Mouse (Mus musculus) liver, embryonic 12.5 days (tissue): Measurements from ENCODE around the gene Rtl6. TPM values are rescaled to one million over a fixed set of nuclear protein-coding genes. Genes with fewer than 3 reads are reported as not detected.

Source experiments
- ATAC-seq: fragments of 200-750 bp; cut with Nextera tagmentation; 2 replicates; pipeline ENCODE4 v1.8.0; 2017; ENCODE audit warnings: moderate number of reproducible peaks, mild to moderate bottlenecking, moderate library complexity
- H3K27ac ChIP-seq: fragments of 300-500 bp; sonication (generic); 2 replicates; pipeline ENCODE4 v1.5.1; 2016; ENCODE audit warnings: mild to moderate bottlenecking
- H3K27me3 ChIP-seq: fragments of 300-500 bp; sonication (generic); replicated peaks from 2 replicates; pipeline ENCODE4 v1.6.1; 2016; ENCODE audit warnings: mild to moderate bottlenecking, moderate library complexity
- H3K36me3 ChIP-seq: fragments of 300-500 bp; sonication (generic); 2 replicates; pipeline ENCODE4 v1.6.1; 2016; ENCODE audit warnings: mild to moderate bottlenecking, moderate library complexity
- H3K4me1 ChIP-seq: fragments of 300-500 bp; sonication (generic); 2 replicates; pipeline ENCODE4 v1.6.1; 2016
- H3K4me2 ChIP-seq: fragments of 300-500 bp; sonication (generic); 2 replicates; pipeline ENCODE4 v1.6.1; 2016; ENCODE audit warnings: mild to moderate bottlenecking, moderate library complexity
- H3K4me3 ChIP-seq: fragments of 300-500 bp; sonication (generic); 2 replicates; pipeline ENCODE4 v1.5.1; 2016; ENCODE audit warnings: mild to moderate bottlenecking, moderate library complexity
- H3K9ac ChIP-seq: fragments of 300-500 bp; sonication (generic); 2 replicates; pipeline ENCODE4 v1.6.1; 2016; ENCODE audit warnings: mild to moderate bottlenecking, moderate library complexity
- H3K9me3 ChIP-seq: fragments of 300-500 bp; sonication (generic); replicated peaks from 2 replicates; pipeline ENCODE4 v1.6.1; 2016; ENCODE audit warnings: mild to moderate bottlenecking, moderate library complexity
- WGBS: fragments of 180-500 bp; shearing (Covaris S2); methylation state at CpG from one replicate; pipeline ENCODE4 v1.1.7; 2016; ENCODE audit not compliant: insufficient replicate concordance; 5-methylcytosine and 5-hydroxymethylcytosine counted together
- polyA plus RNA-seq: library from polyadenylated mRNA; unstranded; fragments of >200 nt; fragmentation: Nextera tagmentation; extraction: Ambion mirVana; gene quantifications from 2 replicates; pipeline ENCODE4 v1.2.1, GENCODE M21; 2016

The Rtl6 gene
- polyA plus RNA-seq, 1 experiment from 2014 or later = 2.1 TPM

DNA sequence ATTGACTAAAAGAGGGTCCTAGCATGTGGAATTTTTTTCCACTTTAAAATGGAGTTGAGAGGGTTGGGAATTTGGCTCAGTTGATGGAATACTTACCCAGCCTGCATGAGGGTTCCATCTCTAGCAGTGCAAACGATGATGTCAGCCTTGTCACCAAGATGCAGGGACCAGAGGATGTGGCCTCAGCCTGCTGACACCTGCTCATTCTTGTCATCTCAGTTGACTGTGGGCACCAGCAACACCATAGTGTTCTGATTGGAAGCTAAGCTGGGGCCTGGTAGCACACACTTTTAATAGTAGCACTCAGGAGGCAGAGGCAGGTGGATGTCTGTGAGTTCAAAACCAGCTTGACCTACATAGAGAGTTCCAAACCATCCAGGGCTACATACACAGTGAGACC, 21.0 kb upstream of the Rtl6 start:
- no peak overlapping the region for H3K4me2 ChIP-seq
- no peaks in the 10 kb centered on the region for H3K36me3 ChIP-seq
- no peak for ATAC-seq
- H3K27ac ChIP-seq = no peak overlapping the region
- no peaks in the 10 kb centered on the region for H3K4me1 ChIP-seq
- no peak overlapping the region for H3K9ac ChIP-seq
- no peaks in the 10 kb centered on the region for H3K9me3 ChIP-seq
- WGBS = 44% methylated on average over 1 of the region's 1 CpGs
- no peak overlapping the region for H3K4me3 ChIP-seq
- no peaks in the 10 kb centered on the region for H3K27me3 ChIP-seq

DNA sequence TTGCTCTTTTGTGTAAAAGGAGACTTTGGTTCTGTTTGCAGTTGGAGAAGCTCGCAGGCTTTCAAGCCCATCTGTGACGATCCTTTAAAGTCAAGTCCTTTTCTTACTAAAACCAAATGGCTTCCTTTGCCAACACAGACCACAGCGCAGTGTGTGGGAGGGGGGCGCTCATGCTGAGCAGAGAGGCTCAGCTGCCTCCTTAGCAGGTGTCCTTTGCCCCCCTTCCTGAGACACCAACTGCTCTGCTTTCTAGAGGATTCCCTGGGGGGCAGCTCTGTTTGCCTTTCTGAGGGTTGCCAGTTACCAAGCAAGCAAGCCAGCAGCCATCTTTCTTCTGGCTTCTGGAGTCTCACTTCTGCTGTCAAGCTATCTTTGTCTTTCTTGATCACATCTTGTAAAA, 19.4 kb upstream of the Rtl6 start:
- no peak overlapping the region for H3K9ac ChIP-seq
- no peak overlapping the region for H3K4me3 ChIP-seq
- no peaks in the 10 kb centered on the region for H3K27me3 ChIP-seq
- no peaks in the 10 kb centered on the region for H3K36me3 ChIP-seq
- WGBS = 39% methylated on average over 4 of the region's 4 CpGs
- H3K4me2 ChIP-seq = no peak overlapping the region
- no peak overlapping the region for H3K27ac ChIP-seq
- H3K9me3 ChIP-seq = no peaks in the 10 kb centered on the region
- no peaks in the 10 kb centered on the region for H3K4me1 ChIP-seq
- ATAC-seq = no peak

DNA sequence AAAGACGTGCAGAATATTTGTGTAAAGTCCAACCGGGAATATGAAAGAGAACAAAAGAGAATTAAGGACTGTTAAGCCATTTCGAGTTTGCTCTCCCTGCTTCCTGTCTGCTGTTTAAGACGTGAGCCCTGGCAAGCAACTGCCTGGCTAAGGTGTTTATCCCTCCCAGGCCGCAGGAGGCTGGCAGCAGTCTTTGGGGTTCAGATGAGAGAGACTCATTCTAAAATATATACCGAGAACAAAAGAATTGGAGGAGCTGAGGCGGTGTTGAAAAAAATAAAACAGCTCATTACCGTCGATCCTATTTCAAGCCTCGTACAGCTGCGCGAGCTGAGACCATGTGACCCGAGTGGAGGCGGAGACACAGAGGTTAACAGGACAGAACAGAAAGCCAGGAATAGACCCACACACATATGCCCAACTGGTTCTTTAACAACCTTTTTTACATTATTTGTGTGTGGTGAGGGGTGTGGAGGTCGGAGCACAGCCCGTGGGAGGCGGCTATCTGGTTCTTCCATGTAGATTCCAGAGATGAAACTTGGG, 9.0 kb upstream of the Rtl6 start:
- Histone ChIP-seq H3K27ac (no peak overlapping the region), H3K36me3 (no peaks in the 10 kb centered on the region), H3K4me1 (no peaks in the 10 kb centered on the region), H3K4me2 (no peak overlapping the region), H3K4me3 (no peak overlapping the region), H3K9me3 (no peaks in the 10 kb centered on the region), H3K9ac (no peak overlapping the region), H3K27me3 (no peaks in the 10 kb centered on the region)
- 54% methylated on average over 17 of the region's 17 CpGs for WGBS
- ATAC-seq = no peak

DNA sequence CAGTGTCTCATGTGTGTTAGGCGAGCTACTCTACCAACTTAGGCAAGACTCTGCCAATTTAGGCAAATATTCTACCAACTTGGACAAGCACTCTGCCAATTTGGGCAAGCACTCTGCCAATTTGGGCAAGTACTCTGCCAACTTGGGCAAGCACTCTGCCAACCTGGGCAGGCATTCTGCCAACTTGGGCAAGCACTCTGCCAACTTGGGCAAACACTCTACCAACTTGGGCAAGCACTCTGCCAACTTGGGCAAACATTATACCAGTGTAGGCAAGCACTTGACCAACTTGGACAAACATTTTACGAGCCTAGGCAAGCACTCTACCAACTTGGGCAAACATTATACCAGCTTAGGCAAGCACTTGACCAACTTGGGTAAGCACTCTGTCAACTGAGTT, 3.9 kb upstream of the Rtl6 start:
- H3K4me2 ChIP-seq = no peak overlapping the region
- no peaks in the 10 kb centered on the region for H3K36me3 ChIP-seq
- H3K9ac ChIP-seq = no peak overlapping the region
- H3K27me3 ChIP-seq = peaks cover 8% of the 10 kb centered on the region; the same call in 1 of the 2 replicates
- no peak overlapping the region for H3K27ac ChIP-seq
- H3K4me1 ChIP-seq = peaks cover 9% of the 10 kb centered on the region
- no peak overlapping the region for H3K4me3 ChIP-seq
- WGBS = 59% methylated on average over 2 of the region's 2 CpGs
- no peak for ATAC-seq
- H3K9me3 ChIP-seq = no peaks in the 10 kb centered on the region

DNA sequence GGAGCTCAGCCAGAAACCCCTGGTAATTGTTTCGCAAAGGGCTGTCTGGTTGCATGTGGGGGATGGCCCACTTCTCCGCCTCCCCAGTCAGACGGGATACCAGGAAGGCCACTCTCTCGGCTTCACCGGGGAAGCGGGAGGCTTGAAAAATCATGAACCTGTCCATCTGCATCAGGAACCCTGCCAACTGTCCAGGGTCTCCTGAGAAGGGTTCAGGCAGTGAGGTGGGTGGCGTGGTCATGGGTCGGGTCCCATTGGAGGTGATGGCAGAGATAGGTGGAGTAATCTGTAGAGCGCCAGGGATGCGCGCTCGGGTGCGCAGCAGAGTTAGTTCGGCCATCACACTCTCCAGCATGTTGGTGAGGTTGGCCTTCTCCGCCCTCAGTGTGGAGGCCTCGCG, 949 bp downstream of the Rtl6 start:
- 0 out of 2 replicates have a peak overlapping the region, but pooled peaks have one; percentile 66 for H3K4me3 ChIP-seq
- H3K9ac ChIP-seq = no peak overlapping the region
- no peak overlapping the region for H3K27ac ChIP-seq
- ATAC-seq = no peak
- H3K4me1 ChIP-seq = peaks cover 9% of the 10 kb centered on the region
- H3K27me3 ChIP-seq = peaks cover 8% of the 10 kb centered on the region; the same call in 1 of the 2 replicates
- 85% methylated on average over 17 of the region's 17 CpGs for WGBS
- 0 out of 2 replicates have a peak, but pooled peaks cover 5% of the 10 kb centered on the region for H3K36me3 ChIP-seq
- peak overlapping the region; percentile 83 for H3K4me2 ChIP-seq
- H3K9me3 ChIP-seq = no peaks in the 10 kb centered on the region

DNA sequence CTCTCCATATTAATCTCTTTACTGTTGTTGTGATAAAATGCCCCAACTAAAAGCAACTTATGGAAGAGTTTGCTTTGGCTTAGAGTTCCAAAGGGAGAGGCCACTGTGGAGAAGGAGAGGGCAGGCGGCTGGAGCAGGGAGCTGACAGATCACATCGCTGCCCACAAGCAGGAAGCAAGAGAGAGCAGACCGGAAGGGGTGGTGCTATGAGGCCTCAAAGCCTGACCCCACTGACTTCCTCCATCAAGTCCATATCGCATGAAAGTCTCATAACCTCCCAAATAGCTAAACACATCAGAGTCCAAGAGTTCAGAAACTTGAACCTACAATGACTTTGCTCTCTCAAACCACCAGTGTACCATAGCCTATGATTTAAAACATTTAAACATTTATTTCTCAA, 6.6 kb downstream of the Rtl6 start:
- 30% methylated on average over 4 of the region's 4 CpGs for WGBS
- Histone ChIP-seq H3K36me3 (0 out of 2 replicates have a peak, but pooled peaks cover 2% of the 10 kb centered on the region), H3K4me3 (no peak overlapping the region), H3K27ac (no peak overlapping the region), H3K9me3 (no peaks in the 10 kb centered on the region), H3K4me2 (no peak overlapping the region), H3K4me1 (no peaks in the 10 kb centered on the region), H3K9ac (no peak overlapping the region), H3K27me3 (no peaks in the 10 kb centered on the region)
- ATAC-seq = no peak

DNA sequence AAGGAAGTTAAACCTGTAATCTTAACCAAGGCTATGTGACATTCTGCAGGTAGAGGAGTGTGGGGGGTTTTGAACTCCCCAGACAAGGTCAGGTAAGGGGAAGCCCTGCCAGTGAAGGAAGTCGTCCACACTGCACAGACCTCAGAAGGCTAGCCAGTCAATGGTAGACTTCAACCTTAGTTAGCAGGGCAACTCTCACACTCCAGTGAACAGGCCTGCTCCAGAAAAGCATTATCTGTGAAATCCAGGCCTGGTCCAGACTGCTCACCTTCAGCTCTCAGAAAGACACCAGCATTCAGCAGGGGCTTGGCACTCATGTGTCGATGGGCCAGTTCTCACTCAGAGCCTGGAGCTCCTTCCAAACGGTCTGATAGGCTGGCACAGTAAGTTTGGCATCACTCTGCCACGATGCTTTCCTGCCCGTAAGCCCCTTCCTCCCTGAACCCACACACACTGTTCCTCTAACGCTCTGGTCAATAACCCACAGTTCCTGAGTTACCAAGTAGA, 8.3 kb downstream of the Rtl6 start:
- 60% methylated on average over 6 of the region's 6 CpGs for WGBS

DNA sequence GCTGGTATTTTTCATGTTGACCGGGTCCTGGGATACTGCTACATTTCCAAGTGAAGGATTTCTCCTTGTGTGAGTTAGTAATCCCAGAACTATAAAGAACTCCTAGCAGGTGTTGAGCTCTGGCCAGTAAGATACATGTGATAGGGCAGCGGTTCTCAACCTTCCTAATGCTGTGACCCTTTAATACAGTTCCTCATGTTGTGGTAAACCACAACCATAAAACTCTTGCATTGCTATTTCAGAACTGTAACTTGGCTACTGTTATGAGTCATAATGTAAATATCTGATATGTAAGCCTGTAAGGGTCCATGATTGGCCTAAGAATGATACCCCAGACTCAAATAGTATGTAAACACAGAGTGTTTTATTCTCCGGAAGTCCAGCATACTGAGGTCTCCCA, 11.6 kb downstream of the Rtl6 start:
- WGBS = 62% methylated on average over 3 of the region's 3 CpGs
- H3K27me3 ChIP-seq = no peaks in the 10 kb centered on the region
- no peaks in the 10 kb centered on the region for H3K9me3 ChIP-seq
- ATAC-seq = no peak
- H3K27ac ChIP-seq = no peak overlapping the region
- no peak overlapping the region for H3K4me2 ChIP-seq
- H3K9ac ChIP-seq = no peak overlapping the region
- no peaks in the 10 kb centered on the region for H3K36me3 ChIP-seq
- no peaks in the 10 kb centered on the region for H3K4me1 ChIP-seq
- H3K4me3 ChIP-seq = no peak overlapping the region

More for the DNA sequence above, 8.3 kb downstream of the Rtl6 start:
- H3K36me3 ChIP-seq = no peaks in the 10 kb centered on the region
- ATAC-seq = no peak
- no peaks in the 10 kb centered on the region for H3K9me3 ChIP-seq
- H3K4me1 ChIP-seq = no peaks in the 10 kb centered on the region
- no peak overlapping the region for H3K4me2 ChIP-seq
- H3K27me3 ChIP-seq = no peaks in the 10 kb centered on the region
- H3K4me3 ChIP-seq = no peak overlapping the region
- no peak overlapping the region for H3K9ac ChIP-seq
- H3K27ac ChIP-seq = no peak overlapping the region

DNA sequence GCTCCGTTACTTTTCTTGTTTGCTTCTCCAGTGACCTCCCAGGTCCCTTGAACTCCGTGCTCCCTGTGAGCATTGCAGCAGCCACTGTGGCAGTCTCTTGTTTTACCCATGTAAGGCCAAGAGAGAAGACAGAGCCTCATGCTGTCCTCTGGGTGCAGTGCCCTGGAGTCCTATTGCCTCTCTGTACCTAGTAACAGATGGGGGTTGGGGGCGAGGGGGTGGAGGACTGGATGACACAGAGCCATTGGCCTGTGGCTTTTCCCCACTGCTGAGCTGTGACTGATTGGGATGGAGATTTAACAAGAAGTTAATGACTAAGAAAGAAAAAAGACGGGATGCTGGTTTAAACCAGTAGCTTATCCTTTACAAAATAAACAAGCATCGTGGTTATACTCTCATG, 16.4 kb downstream of the Rtl6 start:
- Histone ChIP-seq H3K4me1 (no peaks in the 10 kb centered on the region), H3K36me3 (no peaks in the 10 kb centered on the region), H3K4me3 (no peak overlapping the region), H3K27ac (no peak overlapping the region), H3K4me2 (no peak overlapping the region), H3K9me3 (no peaks in the 10 kb centered on the region), H3K9ac (no peak overlapping the region), H3K27me3 (no peaks in the 10 kb centered on the region)
- no peak for ATAC-seq
- WGBS = 51% methylated on average over 5 of the region's 5 CpGs

DNA sequence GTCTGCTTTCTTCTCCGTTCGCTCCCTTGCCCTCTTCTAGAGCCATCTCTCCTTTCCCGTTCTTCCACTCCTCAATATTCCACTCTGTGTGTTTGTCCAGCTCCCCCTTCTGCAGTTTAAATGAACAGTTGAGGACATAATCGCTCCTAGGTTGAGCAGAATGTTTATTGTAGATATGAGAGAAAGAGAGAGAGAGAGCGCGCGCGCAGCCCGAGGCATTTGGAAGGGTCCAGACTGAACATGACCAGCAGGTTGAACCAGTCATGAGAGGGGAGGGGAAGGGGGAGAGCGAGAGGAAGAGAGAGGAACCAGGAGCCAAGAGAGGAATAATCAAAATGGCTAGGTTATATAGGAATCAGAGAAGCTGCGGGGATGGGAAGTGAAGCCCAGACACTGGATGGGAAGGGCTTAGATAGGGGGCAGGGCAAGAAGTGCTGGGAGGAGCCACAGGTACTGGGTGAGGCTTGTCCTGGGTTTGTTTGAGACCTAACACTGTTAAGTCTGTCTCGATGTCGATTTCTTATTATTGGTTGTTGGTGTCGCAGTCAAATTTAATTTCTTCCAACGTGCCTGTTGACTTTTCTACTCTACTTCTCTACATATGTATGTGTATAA, 18.5 kb downstream of the Rtl6 start:
- Histone ChIP-seq H3K4me1 (no peaks in the 10 kb centered on the region), H3K4me3 (no peak overlapping the region), H3K4me2 (no peak overlapping the region), H3K27me3 (no peaks in the 10 kb centered on the region), H3K36me3 (no peaks in the 10 kb centered on the region), H3K9me3 (no peaks in the 10 kb centered on the region), H3K9ac (no peak overlapping the region), H3K27ac (no peak overlapping the region)
- WGBS = 67% methylated on average over 15 of the region's 15 CpGs
- no peak for ATAC-seq

DNA sequence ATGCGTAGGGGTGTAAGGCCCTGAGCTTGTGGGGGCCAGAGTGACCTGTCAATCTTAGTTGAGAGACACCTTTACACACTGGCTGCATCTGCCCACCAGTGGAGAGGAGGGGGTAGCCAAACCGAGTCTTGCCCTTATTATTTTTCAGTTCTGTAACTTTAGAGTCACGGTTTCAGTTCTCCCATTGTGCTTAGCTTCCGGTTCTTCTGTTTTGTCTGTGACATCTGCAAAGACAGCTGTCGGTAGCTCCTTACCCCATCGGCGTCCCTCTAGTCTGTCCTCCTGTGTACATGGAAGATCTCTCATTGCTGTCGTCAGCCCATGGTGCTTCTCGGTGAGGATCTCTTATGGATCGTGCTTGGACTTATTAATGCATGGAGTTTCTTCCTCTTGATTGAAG, 20.5 kb downstream of the Rtl6 start:
- H3K9me3 ChIP-seq = no peaks in the 10 kb centered on the region
- no peak for ATAC-seq
- H3K27me3 ChIP-seq = no peaks in the 10 kb centered on the region; the same call in 1 of the 2 replicates
- no peak overlapping the region for H3K4me3 ChIP-seq
- no peaks in the 10 kb centered on the region for H3K36me3 ChIP-seq
- no peak overlapping the region for H3K9ac ChIP-seq
- no peak overlapping the region for H3K4me2 ChIP-seq
- no peaks in the 10 kb centered on the region for H3K4me1 ChIP-seq
- no peak overlapping the region for H3K27ac ChIP-seq
- WGBS = 77% methylated on average over 10 of the region's 10 CpGs

DNA sequence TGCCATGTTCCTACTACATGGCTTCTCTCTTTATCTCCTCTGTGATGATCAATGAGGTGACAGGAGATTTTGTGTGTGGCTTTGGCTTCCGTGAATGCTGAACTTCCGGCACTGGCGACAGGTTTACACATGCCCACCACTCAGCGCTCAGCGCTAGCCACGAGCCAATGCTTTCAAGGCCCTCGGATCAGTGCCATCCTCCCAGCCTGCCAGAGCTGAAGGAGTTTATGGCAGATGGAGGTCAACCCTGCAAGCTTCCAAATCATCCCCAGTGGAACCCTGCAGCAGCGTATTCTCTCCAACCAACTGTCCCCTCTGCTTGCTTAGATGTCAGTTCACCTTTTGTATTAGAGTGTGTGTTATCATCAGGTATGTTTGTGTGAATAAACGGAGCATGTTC, 21.0 kb downstream of the Rtl6 start:
- no peak overlapping the region for H3K4me2 ChIP-seq
- no peaks in the 10 kb centered on the region for H3K9me3 ChIP-seq
- H3K4me3 ChIP-seq = no peak overlapping the region
- H3K4me1 ChIP-seq = no peaks in the 10 kb centered on the region
- no peaks in the 10 kb centered on the region; the same call in 1 of the 2 replicates for H3K27me3 ChIP-seq
- WGBS = 89% methylated on average over 9 of the region's 9 CpGs
- H3K27ac ChIP-seq = no peak overlapping the region
- ATAC-seq = no peak
- H3K9ac ChIP-seq = no peak overlapping the region
- H3K36me3 ChIP-seq = no peaks in the 10 kb centered on the region
